Mouse (Mus musculus) layer of hippocampus, postnatal 25 days (tissue): ENCODE data around the gene Klhdc8a. TPM values are rescaled to one million over a fixed set of nuclear protein-coding genes. Genes with fewer than 3 reads are reported as not detected.
"Not testable (repeated sequence)": the region's sequence is repeated elsewhere in the genome, so short reads cannot be mapped to it uniquely, and the experiment has no call there.

Experiments used
- DNase-seq, 2 experiments: peaks; one replicate each; pipeline ENCODE4 v3.0.0; 2022; ENCODE audit warnings: mixed read lengths in 2 of 2, low spot score in 1 of 2; ENCODE audit errors: extremely low spot score in 1 of 2
- total RNA-seq, 2 experiments: library from RNA; stranded (reverse); gene quantifications; 2 replicates each; pipeline ENCODE4 v1.2.3; 2021

Klhdc8a gene
- 1 to 10 TPM; 4.2 to 4.6 TPM for total RNA-seq

GRCm38 (mm10) chr1:132298425-132298800, at the start of gene Klhdc8a:
Gene Klhdc8a (plus strand): TSS chr1:132298626.
- DNase-seq = peak; percentile 23 to 41

DNA sequence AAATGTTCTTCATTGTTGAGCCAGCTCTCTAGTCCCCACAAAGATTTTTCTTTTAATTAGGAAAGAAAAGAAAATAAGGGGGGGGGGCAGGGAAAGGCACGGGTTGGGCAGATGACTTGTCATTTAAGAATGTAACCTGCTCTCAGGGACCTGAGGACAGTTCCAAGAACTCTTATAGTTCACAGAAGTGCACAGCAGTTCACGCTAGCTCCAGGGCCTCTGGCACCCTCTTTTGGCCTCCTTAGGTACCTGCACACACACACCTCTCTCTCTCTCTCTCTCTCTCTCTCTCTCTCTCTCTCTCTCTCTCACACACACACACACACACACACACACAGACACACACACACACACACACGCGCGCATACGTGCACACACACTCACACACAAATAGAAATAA, 44.0 kb upstream of the Klhdc8a start:
- no peak for DNase-seq

DNA sequence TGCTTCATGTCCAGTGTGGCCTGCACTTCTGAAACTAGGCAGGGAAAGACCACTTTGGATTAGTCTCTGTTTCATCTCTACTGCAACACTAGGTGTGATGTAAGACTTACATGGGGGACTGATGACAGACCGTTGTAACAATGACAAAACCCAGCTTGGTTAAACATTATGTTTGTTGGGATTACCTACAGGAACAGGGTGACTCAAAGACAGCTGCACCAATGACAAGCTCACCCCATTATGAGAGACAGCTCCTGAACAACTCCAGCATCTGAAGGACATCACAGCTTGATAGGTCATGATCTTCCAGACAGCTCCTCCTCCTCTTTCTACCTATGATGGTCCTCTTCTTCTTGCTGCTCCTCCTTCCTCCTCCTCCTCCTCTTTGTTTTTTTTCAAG, 38.1 kb upstream of the Klhdc8a start:
- no peak for DNase-seq

DNA sequence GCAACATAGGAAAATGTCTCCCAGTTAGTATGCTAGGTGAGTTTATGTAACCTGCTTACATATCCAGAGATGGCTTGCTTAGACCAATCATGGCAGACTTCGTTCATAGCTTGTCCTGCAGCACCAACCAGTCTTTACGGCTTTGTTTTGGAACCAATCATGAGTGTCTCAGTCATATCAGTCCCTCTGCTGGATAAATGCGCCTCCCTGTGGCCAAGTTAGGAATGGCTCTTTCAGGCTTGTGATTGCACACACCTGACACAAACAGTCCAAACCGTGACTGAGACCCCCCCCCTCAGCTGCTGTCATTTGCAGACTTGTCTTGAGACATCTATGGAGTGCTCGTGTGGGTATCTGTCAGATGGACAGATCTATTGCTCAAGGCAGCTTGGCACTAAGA, 37.4 kb upstream of the Klhdc8a start:
- no peak for DNase-seq

DNA sequence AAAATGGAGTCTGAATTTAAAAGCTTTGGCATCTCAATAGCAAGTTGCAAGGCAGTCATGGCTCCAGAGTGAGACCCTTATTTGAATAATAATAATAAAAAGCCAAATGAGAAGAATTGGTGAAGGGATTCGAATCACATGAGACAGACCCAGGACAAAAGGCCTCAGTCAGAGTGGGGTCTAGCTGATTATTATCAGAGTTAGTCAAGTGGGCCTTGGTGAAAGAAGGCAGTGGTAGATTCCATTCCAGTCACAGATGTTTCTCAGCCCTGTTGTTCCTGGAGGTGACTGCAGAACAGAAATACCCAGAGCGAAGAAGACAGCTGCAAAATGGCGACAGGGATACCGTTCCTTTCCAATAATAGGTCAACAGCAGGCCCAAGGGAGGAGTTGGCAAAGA, 34.8 kb upstream of the Klhdc8a start:
- DNase-seq = no peak

DNA sequence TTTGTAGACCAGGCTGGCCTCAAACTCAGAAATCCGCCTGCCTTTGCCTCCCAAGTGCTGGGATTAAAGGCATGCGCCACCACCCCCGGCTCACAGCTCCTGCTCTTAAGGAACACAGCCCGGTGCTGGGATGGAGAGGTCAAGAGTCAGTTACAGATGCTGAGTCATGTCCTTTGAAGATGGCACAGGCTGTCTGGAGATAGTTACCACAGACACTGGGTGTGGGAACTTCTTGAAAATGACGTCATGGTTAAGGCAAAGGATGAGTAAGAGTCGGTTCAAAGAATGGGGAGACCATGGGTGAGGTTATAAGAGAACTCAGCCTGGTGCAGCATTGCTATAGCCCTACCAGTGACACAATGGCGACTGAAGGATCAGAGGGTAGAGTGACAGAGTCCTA, 33.8 kb upstream of the Klhdc8a start:
- no peak for DNase-seq

- DNase-seq = no peak
Observed at GRCm38 (mm10) chr1:132265211-132265859, 33.1 kb upstream of the Klhdc8a start.

GRCm38 (mm10) chr1:132265936-132266335, 32.5 kb upstream of the Klhdc8a start:
- DNase-seq = no peak

DNA sequence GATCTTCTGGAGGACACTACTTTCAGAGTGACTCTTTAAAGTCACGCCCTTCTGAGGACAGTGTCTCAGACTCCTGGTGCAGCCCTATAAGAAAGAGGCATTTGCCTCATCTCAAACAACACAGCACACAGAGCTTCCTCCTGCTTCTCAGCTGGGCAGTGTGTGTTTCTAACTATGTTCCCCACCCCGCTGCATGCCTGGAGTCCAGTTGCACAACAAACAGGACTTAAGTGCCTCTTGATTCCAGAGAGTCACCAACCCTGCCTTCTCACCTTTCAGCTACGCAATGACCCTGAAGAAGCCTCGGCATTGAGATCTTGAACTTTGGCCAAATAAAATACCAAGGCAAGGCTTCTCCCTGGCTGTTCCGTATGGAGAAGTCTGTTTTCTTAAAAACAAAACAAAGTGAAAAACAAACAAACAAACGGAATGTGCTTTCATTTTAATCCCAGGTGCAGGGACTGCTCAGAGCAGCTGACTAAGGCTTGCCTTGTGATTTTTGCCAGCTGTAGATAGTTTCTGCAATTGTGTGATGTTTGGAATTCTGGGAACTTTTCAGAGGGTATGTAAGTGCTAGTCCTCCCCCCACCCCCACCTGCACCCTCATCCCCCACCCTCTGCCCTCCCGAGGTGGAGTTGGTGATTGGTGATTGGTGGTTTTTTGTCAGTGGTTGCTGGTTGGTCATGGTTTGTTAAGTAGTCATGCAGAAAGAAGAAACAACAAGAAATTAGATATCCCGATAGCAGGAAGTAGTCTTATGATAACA, 31.5 kb upstream of the Klhdc8a start:
- DNase-seq = no peak

DNA sequence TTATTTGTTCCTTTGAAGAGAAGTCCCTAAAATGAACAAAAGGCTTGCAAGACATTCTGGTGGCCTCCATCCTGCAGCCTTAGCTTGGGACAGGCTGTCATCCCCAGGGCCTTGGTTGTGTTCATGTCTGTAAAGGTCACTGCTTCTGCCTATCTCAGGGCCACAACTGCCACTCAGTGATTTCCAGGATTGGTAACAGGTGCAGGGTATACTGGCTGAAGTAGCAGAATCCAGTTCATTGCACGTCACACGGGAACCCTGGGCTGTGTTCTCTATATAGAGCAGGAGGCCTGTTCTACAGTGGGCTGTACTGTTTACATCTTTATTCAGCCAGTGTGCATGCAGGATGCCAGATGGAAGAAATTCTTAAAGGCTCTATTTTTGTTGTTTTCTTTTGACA, 30.5 kb upstream of the Klhdc8a start:
- DNase-seq = no peak

GRCm38 (mm10) chr1:132268418-132269060, 29.9 kb upstream of the Klhdc8a start:
- no peak for DNase-seq

GRCm38 (mm10) chr1:132271237-132271636, 27.2 kb upstream of the Klhdc8a start:
- DNase-seq = no peak

- DNase-seq = no peak
Observed at GRCm38 (mm10) chr1:132276694-132277093, 21.7 kb upstream of the Klhdc8a start.

- no peak for DNase-seq
Observed at GRCm38 (mm10) chr1:132277124-132277523, 21.3 kb upstream of the Klhdc8a start.

DNA sequence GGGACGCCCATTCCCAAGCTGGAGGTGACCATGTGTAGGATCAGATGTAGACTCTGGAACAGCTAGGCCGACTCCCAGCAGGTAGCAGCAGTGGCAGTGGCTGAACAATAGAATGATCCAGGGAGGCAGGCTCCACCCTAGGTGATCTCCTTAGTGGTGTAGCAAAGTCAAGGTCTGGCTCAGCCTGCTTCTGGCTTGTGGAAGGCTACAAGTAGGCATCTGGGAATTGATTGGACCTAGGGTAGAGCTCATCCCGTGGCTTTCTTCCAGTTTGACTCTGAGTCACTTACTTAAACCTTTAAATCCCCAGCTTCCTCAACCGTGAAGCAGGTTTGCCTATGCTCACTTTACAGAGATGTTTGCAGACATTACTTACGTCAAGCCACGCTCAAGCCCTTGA, 17.8 kb upstream of the Klhdc8a start:
- DNase-seq = not testable (repeated sequence)

GRCm38 (mm10) chr1:132281523-132282176, 16.8 kb upstream of the Klhdc8a start:
- DNase-seq = no peak

- DNase-seq = no peak
Observed at GRCm38 (mm10) chr1:132282177-132282536, 16.3 kb upstream of the Klhdc8a start.

- DNase-seq = no peak
Observed at GRCm38 (mm10) chr1:132283018-132283417, 15.4 kb upstream of the Klhdc8a start.

DNA sequence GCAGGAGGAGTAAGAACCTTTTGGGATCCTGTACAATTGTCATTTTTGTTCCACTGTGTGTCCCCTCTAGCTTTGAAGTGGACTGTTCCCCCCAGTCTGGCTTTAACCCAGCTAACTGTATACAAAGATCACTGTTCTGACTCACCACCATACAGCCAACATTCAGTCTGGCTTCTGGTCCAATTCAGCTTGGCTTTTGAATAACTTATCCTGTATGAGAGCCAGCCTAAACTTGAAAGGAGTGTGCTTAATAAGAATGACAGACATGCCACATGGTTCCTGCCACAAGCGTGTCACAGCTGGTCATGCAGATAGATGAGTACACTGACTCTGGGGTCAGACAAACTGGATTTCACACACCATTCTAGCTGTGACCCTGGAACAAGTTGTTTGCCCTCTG, 11.7 kb upstream of the Klhdc8a start:
- no peak for DNase-seq

DNA sequence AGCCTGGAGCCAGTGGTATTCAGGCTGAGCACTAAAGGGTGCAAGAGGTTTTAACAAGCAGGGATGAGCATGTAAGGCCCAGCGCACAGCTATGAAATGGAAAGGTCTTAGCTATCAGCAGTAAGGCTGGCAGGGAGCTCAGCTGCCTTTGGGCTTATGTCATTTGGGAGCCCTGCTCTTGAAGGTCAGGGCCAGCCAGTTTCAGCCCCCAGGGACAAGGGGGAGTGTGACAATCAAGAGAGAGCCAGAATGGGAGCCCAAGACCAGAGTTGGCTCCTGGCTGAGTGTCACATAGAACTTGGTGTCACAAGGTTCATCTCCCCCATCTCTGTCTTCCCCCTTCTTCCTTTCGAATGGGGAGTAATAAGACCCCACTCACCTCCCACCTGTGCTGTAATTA, 11.0 kb upstream of the Klhdc8a start:
- DNase-seq = no peak

DNA sequence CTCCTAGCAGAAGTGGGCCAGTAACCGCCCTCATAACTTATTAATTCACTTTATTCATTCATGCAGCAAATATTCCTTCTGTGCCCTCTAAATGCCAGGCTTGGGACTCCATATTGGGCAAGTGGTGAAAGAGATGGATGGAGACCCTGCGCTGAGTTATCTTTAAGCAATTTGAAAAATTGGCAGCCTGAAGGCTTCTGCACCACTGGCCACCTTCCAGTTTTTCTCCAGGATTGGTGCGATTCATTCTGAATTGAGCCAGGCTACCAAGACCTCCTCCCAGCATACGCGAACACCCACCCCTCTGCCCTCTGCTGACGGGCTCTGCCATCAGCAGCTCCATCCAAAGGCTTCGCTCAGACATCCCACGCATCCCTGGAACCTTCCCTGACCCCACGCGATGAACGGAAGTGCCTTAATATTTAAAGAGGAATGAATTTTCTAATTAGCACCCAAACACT, 10.4 kb upstream of the Klhdc8a start:
- no peak for DNase-seq
